Mouse (Mus musculus): ENCODE measurements around the gene Hist1h2ad. TPM values are rescaled to one million over a fixed set of nuclear protein-coding genes. Genes with fewer than 3 reads are reported as not detected.
"Not testable (repeated sequence)": the region's sequence is repeated elsewhere in the genome, so short reads cannot be mapped to it uniquely, and the experiment has no call there.

Gene Hist1h2ad
- polyA plus RNA-seq, 1 experiment from 2014 or later, result 1.1 TPM

DNA sequence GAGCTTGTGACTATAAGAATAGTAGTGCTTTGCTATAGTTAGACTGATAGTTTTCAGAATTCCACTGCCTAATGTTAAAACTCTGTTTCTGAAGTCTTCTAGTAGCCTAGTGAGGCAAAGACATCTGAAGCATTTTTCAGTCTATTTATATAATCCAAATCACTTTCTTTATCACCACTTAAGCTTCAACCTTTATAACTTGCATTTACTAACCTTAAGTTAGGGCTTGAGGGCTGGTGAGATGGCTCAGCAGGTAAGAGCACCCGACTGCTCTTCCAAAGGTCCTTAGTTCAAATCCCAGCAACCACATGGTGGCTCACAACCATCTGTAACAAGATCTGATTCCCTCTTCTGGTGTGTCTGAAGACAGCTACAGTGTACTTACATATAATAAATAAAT, 34.4 kb upstream of the Hist1h2ad start:
- not testable (repeated sequence) for H3K4me2 ChIP-seq (ENCODE audit: low read depth, low read length); H3K9me3 ChIP-seq (ENCODE audit: control insufficient read depth, low read length); ATAC-seq (ENCODE audit: low read depth); H3K4me3 ChIP-seq (ENCODE audit: low read depth, low read length); H3K27me3 ChIP-seq (ENCODE audit: control insufficient read depth, insufficient read depth, low read length); H3K9ac ChIP-seq (replicated peaks; ENCODE audit: low read depth, low read length); H3K27ac ChIP-seq (ENCODE audit: low read depth, low read length); H3K4me1 ChIP-seq (ENCODE audit: control insufficient read depth, insufficient read depth, low read length); H3K36me3 ChIP-seq (ENCODE audit: control insufficient read depth, insufficient read depth, low read length)
- WGBS, result 76% methylated on average over 1 of the region's 1 CpGs

- H3K4me3 ChIP-seq (ENCODE audit: low read depth, low read length), result no peak overlapping the region
- WGBS, result 92% methylated on average over 3 of the region's 3 CpGs
- no peak overlapping the region for H3K9ac ChIP-seq (replicated peaks; ENCODE audit: low read depth, low read length)
- H3K27ac ChIP-seq (ENCODE audit: low read depth, low read length), result no peak overlapping the region
- no peak overlapping the region for H3K4me2 ChIP-seq (ENCODE audit: low read depth, low read length)
- no peaks in the 10 kb centered on the region for H3K36me3 ChIP-seq (ENCODE audit: control insufficient read depth, insufficient read depth, low read length)
- ATAC-seq (ENCODE audit: low read depth), result no peak
- H3K27me3 ChIP-seq (ENCODE audit: control insufficient read depth, insufficient read depth, low read length), result no peaks in the 10 kb centered on the region
- no peaks in the 10 kb centered on the region for H3K4me1 ChIP-seq (ENCODE audit: control insufficient read depth, insufficient read depth, low read length)
- H3K9me3 ChIP-seq (ENCODE audit: control insufficient read depth, low read length), result no peaks in the 10 kb centered on the region
Observed at GRCm38 (mm10) chr13:23541497-23541896, 32.7 kb upstream of the Hist1h2ad start.

DNA sequence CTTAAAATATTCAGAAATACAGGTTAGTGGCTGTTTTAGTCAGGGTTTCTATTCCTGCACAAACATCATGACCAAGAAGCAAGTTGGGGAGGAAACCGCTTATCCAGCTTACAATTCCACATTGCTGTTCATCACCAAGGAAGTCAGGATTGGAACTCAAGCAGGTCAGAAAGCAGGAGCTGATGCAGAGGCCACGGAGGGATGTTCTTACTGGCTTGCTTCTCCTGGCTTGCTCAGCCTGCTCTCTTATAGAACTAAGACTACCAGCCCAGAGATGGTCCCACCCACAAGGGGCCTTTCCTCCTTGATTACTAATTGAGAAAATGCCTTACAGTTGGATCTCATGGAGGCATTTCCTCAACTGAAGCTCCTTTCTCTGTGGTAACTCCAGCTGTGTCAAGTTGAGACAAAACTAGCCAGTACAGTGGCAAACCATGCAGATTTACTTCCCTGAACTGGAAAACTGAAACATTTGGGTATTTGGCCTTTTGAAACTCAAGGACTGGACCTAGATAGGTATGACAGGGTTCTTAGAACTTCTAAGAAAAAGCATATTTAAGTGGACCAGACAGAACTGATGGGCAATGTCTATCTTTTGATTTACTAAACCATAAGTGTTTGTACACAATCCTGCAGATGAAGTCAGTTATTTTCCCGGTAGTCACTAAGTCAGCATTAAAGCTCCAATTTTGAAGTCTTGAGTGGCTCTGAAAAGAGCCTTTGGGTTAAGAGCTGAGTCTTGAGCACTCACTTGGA, 31.8 kb upstream of the Hist1h2ad start:
- 7% methylated on average over 3 of the region's 3 CpGs for WGBS
- Histone ChIP-seq H3K4me2 (ENCODE audit: low read depth, low read length) (peak overlapping the region; percentile 68), H3K4me3 (ENCODE audit: low read depth, low read length) (peak overlapping the region; percentile 36)
- not testable (repeated sequence) for H3K4me1 ChIP-seq (ENCODE audit: control insufficient read depth, insufficient read depth, low read length); H3K27ac ChIP-seq (ENCODE audit: low read depth, low read length); H3K9me3 ChIP-seq (ENCODE audit: control insufficient read depth, low read length); H3K9ac ChIP-seq (replicated peaks; ENCODE audit: low read depth, low read length); ATAC-seq (ENCODE audit: low read depth); H3K27me3 ChIP-seq (ENCODE audit: control insufficient read depth, insufficient read depth, low read length); H3K36me3 ChIP-seq (ENCODE audit: control insufficient read depth, insufficient read depth, low read length)

- under 1% methylated on average over 32 of the region's 42 CpGs for WGBS
Observed at GRCm38 (mm10) chr13:23542999-23543607, 31.1 kb upstream of the Hist1h2ad start, which contains the start of gene Hist1h2bh. TSS of gene Hist1h2bh (minus strand) at chr13:23543392.

DNA sequence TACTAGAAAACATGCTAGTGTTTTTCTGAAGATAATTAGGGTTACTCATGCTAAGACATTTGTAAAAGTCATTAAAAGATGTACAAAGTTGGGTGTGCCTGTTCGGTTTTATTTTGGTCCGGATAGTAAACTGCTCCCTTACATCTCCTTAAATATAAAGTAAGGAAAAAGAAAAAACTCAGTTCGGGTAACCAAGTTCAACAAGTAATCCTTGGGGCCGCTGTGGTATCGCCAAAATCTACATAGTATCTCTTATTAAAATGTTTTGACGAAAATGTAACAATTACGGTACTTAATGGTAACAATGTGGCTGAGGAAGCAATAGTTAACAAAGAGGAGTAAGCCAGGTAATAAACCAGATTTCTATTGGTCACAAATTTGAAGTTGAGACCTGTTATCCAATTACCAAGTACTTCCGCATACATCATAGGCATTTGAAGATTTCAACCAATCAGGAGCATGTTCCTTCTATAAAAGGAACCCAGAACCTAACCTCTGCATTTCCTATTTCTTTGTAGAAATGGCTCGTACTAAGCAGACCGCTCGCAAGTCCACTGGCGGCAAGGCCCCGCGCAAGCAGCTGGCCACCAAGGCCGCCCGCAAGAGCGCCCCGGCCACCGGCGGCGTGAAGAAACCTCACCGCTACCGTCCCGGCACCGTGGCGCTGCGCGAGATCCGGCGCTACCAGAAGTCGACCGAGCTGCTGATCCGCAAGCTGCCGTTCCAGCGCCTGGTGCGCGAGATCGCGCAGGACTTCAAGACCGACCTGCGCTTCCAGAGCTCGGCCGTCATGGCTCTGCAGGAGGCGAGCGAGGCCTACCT, 30.0 kb upstream of the Hist1h2ad start, which contains the start of gene Hist1h3f:
Hist1h3f (plus strand) TSS at position 88 of the 822 bp plus-strand sequence.
- peak within 1 kb of the TSS; percentile 68 for H3K4me2 ChIP-seq (ENCODE audit: low read depth, low read length)
- peak within 1 kb of the TSS; percentile 87 for H3K27ac ChIP-seq (ENCODE audit: low read depth, low read length)
- under 1% methylated on average over 25 of the region's 45 CpGs for WGBS
- peak within 1 kb of the TSS; percentile 52 for H3K9ac ChIP-seq (replicated peaks; ENCODE audit: low read depth, low read length)
- H3K9me3 ChIP-seq (ENCODE audit: control insufficient read depth, low read length), result no peaks in the 10 kb centered on the region
- H3K27me3 ChIP-seq (ENCODE audit: control insufficient read depth, insufficient read depth, low read length), result no peaks in the 10 kb centered on the region
- H3K36me3 ChIP-seq (ENCODE audit: control insufficient read depth, insufficient read depth, low read length), result no peaks in the 10 kb centered on the region
- no peaks in the 10 kb centered on the region for H3K4me1 ChIP-seq (ENCODE audit: control insufficient read depth, insufficient read depth, low read length)
- peak; percentile 96 for ATAC-seq (ENCODE audit: low read depth)
- peak within 1 kb of the TSS; percentile 45 for H3K4me3 ChIP-seq (ENCODE audit: low read depth, low read length)

More at GRCm38 (mm10) chr13:23542999-23543607, 31.1 kb upstream of the Hist1h2ad start, which contains the start of gene Hist1h2bh:
- not testable (repeated sequence) for H3K36me3 ChIP-seq (ENCODE audit: control insufficient read depth, insufficient read depth, low read length); H3K27me3 ChIP-seq (ENCODE audit: control insufficient read depth, insufficient read depth, low read length); H3K9me3 ChIP-seq (ENCODE audit: control insufficient read depth, low read length); H3K4me1 ChIP-seq (ENCODE audit: control insufficient read depth, insufficient read depth, low read length)
- peak; percentile 91 for ATAC-seq (ENCODE audit: low read depth)
- Histone ChIP-seq H3K4me3 (ENCODE audit: low read depth, low read length) (peak within 1 kb of the TSS; percentile 45), H3K9ac (replicated peaks; ENCODE audit: low read depth, low read length) (peak within 1 kb of the TSS; percentile 32; the same call in 1 of the 2 replicates), H3K27ac (ENCODE audit: low read depth, low read length) (peak within 1 kb of the TSS; percentile 66), H3K4me2 (ENCODE audit: low read depth, low read length) (peak within 1 kb of the TSS; percentile 68)

- WGBS, result 0% methylated on average over 10 of the region's 14 CpGs
- peak overlapping the region; percentile 45 for H3K4me3 ChIP-seq (ENCODE audit: low read depth, low read length)
- not testable (repeated sequence) for H3K27me3 ChIP-seq (ENCODE audit: control insufficient read depth, insufficient read depth, low read length); H3K4me1 ChIP-seq (ENCODE audit: control insufficient read depth, insufficient read depth, low read length); H3K36me3 ChIP-seq (ENCODE audit: control insufficient read depth, insufficient read depth, low read length); H3K9ac ChIP-seq (replicated peaks; ENCODE audit: low read depth, low read length); ATAC-seq (ENCODE audit: low read depth); H3K9me3 ChIP-seq (ENCODE audit: control insufficient read depth, low read length)
- H3K4me2 ChIP-seq (ENCODE audit: low read depth, low read length), result 0 out of 2 replicates have a peak overlapping the region, but pooled peaks have one; percentile 18
- H3K27ac ChIP-seq (ENCODE audit: low read depth, low read length), result peak overlapping the region; percentile 87; the same call in 1 of the 2 replicates
Observed at GRCm38 (mm10) chr13:23544787-23545120, 29.4 kb upstream of the Hist1h2ad start.

GRCm38 (mm10) chr13:23546694-23547093, 27.5 kb upstream of the Hist1h2ad start:
- H3K4me2 ChIP-seq (ENCODE audit: low read depth, low read length), result no peak overlapping the region
- no peak overlapping the region for H3K9ac ChIP-seq (replicated peaks; ENCODE audit: low read depth, low read length)
- no peak overlapping the region for H3K4me3 ChIP-seq (ENCODE audit: low read depth, low read length)
- H3K36me3 ChIP-seq (ENCODE audit: control insufficient read depth, insufficient read depth, low read length), result no peaks in the 10 kb centered on the region
- ATAC-seq (ENCODE audit: low read depth), result no peak
- H3K4me1 ChIP-seq (ENCODE audit: control insufficient read depth, insufficient read depth, low read length), result no peaks in the 10 kb centered on the region
- 86% methylated on average over 5 of the region's 5 CpGs for WGBS
- H3K9me3 ChIP-seq (ENCODE audit: control insufficient read depth, low read length), result no peaks in the 10 kb centered on the region
- no peak overlapping the region for H3K27ac ChIP-seq (ENCODE audit: low read depth, low read length)
- no peaks in the 10 kb centered on the region for H3K27me3 ChIP-seq (ENCODE audit: control insufficient read depth, insufficient read depth, low read length)

GRCm38 (mm10) chr13:23550761-23551145, 23.4 kb upstream of the Hist1h2ad start:
- peak overlapping the region; percentile 34 for H3K4me3 ChIP-seq (ENCODE audit: low read depth, low read length)
- no peak overlapping the region for H3K9ac ChIP-seq (replicated peaks; ENCODE audit: low read depth, low read length)
- H3K9me3 ChIP-seq (ENCODE audit: control insufficient read depth, low read length), result no peaks in the 10 kb centered on the region
- H3K4me2 ChIP-seq (ENCODE audit: low read depth, low read length), result peak overlapping the region; percentile 52
- H3K27me3 ChIP-seq (ENCODE audit: control insufficient read depth, insufficient read depth, low read length), result no peaks in the 10 kb centered on the region; the same call in 1 of the 2 replicates
- 0 out of 2 replicates have a peak, but pooled peaks cover 3% of the 10 kb centered on the region for H3K4me1 ChIP-seq (ENCODE audit: control insufficient read depth, insufficient read depth, low read length)
- ATAC-seq (ENCODE audit: low read depth), result no peak
- H3K36me3 ChIP-seq (ENCODE audit: control insufficient read depth, insufficient read depth, low read length), result no peaks in the 10 kb centered on the region
- 3% methylated on average over 3 of the region's 3 CpGs for WGBS
- peak overlapping the region; percentile 84 for H3K27ac ChIP-seq (ENCODE audit: low read depth, low read length)
